Mouse (Mus musculus): ENCODE measurements around the gene Zbtb16.

GRCm38 (mm10) chr9:48731651-48732536 lies 104.1 kb downstream of the Zbtb16 start:
- no peak for TF ChIP-seq CTCF (IDR thresholded peaks at IDR 0.05; ENCODE audit: insufficient read depth, low read depth, low read length)
- no peak for TF ChIP-seq POLR2A (IDR thresholded peaks at IDR 0.05; ENCODE audit: insufficient read depth, low read depth, low read length)

All from olfactory bulb, adult 2 months (tissue).